Mouse (Mus musculus) embryonic facial prominence, embryonic 11.5 days (tissue): ENCODE measurements around the gene Recql5. TPM values are rescaled to one million over a fixed set of nuclear protein-coding genes. Genes with fewer than 3 reads are reported as not detected.
"Not testable (repeated sequence)": the region's sequence is repeated elsewhere in the genome, so short reads cannot be mapped to it uniquely, and the experiment has no call there.

Experiments used
- ATAC-seq: fragments of 200-750 bp; cut with Nextera tagmentation; replicated peaks from 2 replicates; pipeline ENCODE4 v1.8.0; 2017; ENCODE audit warnings: low read depth; ENCODE audit not compliant: insufficient number of reproducible peaks, low FRiP score, low TSS enrichment
- DNase-seq: peaks from one replicate; pipeline ENCODE4 v3.0.0-alpha.2; 2015; ENCODE audit warnings: low spot score
- H3K27ac ChIP-seq: fragments of 300-500 bp; sonication (generic); replicated peaks from 2 replicates; pipeline ENCODE4 v1.5.1; 2014; ENCODE audit warnings: mild to moderate bottlenecking, low read depth, low read length, control low read depth
- H3K27me3 ChIP-seq: fragments of 300-500 bp; sonication (generic); 2 replicates; pipeline ENCODE4 v1.6.1; 2014; ENCODE audit warnings: mild to moderate bottlenecking, low read length, moderate library complexity, mixed read lengths; ENCODE audit not compliant: control insufficient read depth, insufficient read depth
- H3K36me3 ChIP-seq: fragments of 300-500 bp; sonication (generic); replicated peaks from 2 replicates; pipeline ENCODE4 v1.6.1; 2014; ENCODE audit warnings: low read depth, mild to moderate bottlenecking, low read length, moderate library complexity, mixed read lengths; ENCODE audit not compliant: control insufficient read depth, insufficient read depth
- H3K4me1 ChIP-seq: fragments of 300-500 bp; sonication (generic); 2 replicates; pipeline ENCODE4 v1.6.1; 2014; ENCODE audit warnings: low read length, mixed read lengths; ENCODE audit not compliant: control insufficient read depth, insufficient read depth
- H3K4me2 ChIP-seq: fragments of 300-500 bp; sonication (generic); 2 replicates; pipeline ENCODE4 v1.6.1; 2014; ENCODE audit warnings: low read depth, mild to moderate bottlenecking, control low read depth, low read length, moderate library complexity
- H3K4me3 ChIP-seq: fragments of 300-500 bp; sonication (generic); 2 replicates; pipeline ENCODE4 v1.5.1; 2014; ENCODE audit warnings: low read depth, low read length, control low read depth
- H3K9ac ChIP-seq: fragments of 300-500 bp; sonication (generic); replicated peaks from 2 replicates; pipeline ENCODE4 v1.6.1; 2014; ENCODE audit warnings: mild to moderate bottlenecking, control low read depth, low read length
- H3K9me3 ChIP-seq: fragments of 300-500 bp; sonication (generic); replicated peaks from 2 replicates; pipeline ENCODE4 v1.6.1; 2016; ENCODE audit warnings: mild to moderate bottlenecking, low read length, inconsistent platforms, mixed read lengths; ENCODE audit not compliant: control insufficient read depth
- WGBS: fragments of 180-500 bp; shearing (Covaris S2); extraction: QIAGEN DNeasy Blood & Tissue Kit; methylation state at CpG from one replicate; pipeline ENCODE4 v1.1.7; 2014; 5-methylcytosine and 5-hydroxymethylcytosine counted together
- polyA plus RNA-seq: library from polyadenylated mRNA; unstranded; fragments of >200 nt; fragmentation: Nextera tagmentation; extraction: Ambion mirVana; gene quantifications from 2 replicates; pipeline ENCODE4 v1.2.1, GENCODE M21; 2014

Recql5 gene
- polyA plus RNA-seq, 1 experiment from 2014 or later, result 14.2 TPM

- Histone ChIP-seq H3K4me2 (no peak overlapping the region), H3K9me3 (no peaks in the 10 kb centered on the region), H3K4me1 (no peaks in the 10 kb centered on the region), H3K9ac (no peak overlapping the region), H3K4me3 (no peak overlapping the region), H3K27ac (no peak overlapping the region), H3K36me3 (no peaks in the 10 kb centered on the region), H3K27me3 (peaks cover 11% of the 10 kb centered on the region)
- WGBS, result 86% methylated on average over 8 of the region's 8 CpGs
- no peak for ATAC-seq
- DNase-seq, result no peak
Observed at GRCm38 (mm10) chr11:115863895-115864294, 69.4 kb downstream of the Recql5 start.

GRCm38 (mm10) chr11:115859143-115859945 is 73.9 kb downstream of the Recql5 start:
- no peaks in the 10 kb centered on the region for H3K4me1 ChIP-seq
- peak overlapping the region; percentile 54 for H3K4me2 ChIP-seq
- no peak overlapping the region; the same call in 1 of the 2 replicates for H3K9ac ChIP-seq
- H3K4me3 ChIP-seq, result peak overlapping the region; percentile 30
- WGBS, result 3% methylated on average over 67 of the region's 75 CpGs
- H3K27ac ChIP-seq, result no peak overlapping the region
- DNase-seq, result peak; percentile 90
- H3K36me3 ChIP-seq, result no peaks in the 10 kb centered on the region
- ATAC-seq, result peak; percentile 84; the same call in 1 of the 2 replicates
- H3K9me3 ChIP-seq, result no peaks in the 10 kb centered on the region
- H3K27me3 ChIP-seq, result peaks cover 27% of the 10 kb centered on the region

DNA sequence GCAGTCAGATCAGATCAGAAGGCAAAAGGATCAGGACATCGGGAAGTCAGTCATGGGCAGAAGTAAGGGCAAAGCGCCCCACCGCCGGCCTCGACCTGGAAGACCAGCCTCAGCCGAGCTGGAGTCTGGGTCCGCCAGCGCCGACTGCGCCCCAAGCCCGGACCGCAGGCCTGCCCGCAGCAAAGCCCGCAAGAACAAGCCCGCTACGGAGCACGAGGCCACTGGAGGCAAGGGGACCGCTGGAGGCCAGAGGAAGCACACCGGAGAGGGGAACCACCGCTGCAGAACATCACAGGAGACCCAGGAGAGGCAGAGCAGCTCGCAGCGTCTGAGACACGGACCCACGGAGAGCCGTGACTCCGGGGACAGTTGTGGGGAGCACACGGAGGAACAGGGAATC is 74.9 kb downstream of the Recql5 start, which contains the start of gene Myo15b:
Gene Myo15b, plus strand, starts transcription at position 53 of the 400 bp plus-strand sequence.
- no peaks in the 10 kb centered on the region for H3K9me3 ChIP-seq
- ATAC-seq (no peak), DNase-seq (no peak)
- H3K4me2 ChIP-seq, result peak within 1 kb of the TSS; percentile 54
- H3K27me3 ChIP-seq, result peaks cover 27% of the 10 kb centered on the region
- 9% methylated on average over 27 of the region's 27 CpGs for WGBS
- no peaks in the 10 kb centered on the region for H3K4me1 ChIP-seq
- no peaks in the 10 kb centered on the region for H3K36me3 ChIP-seq
- H3K27ac ChIP-seq, result no peak within 1 kb of the TSS
- H3K9ac ChIP-seq, result no peak within 1 kb of the TSS; the same call in 1 of the 2 replicates
- peak within 1 kb of the TSS; percentile 30 for H3K4me3 ChIP-seq

GRCm38 (mm10) chr11:115857936-115858335 is 75.3 kb downstream of the Recql5 start:
- no peak for DNase-seq
- no peaks in the 10 kb centered on the region for H3K36me3 ChIP-seq
- peaks cover 27% of the 10 kb centered on the region for H3K27me3 ChIP-seq
- 58% methylated on average over 13 of the region's 13 CpGs for WGBS
- H3K4me2 ChIP-seq, result no peak overlapping the region
- H3K4me3 ChIP-seq, result no peak overlapping the region
- no peaks in the 10 kb centered on the region for H3K4me1 ChIP-seq
- H3K9ac ChIP-seq, result no peak overlapping the region
- no peak overlapping the region for H3K27ac ChIP-seq
- no peak for ATAC-seq
- no peaks in the 10 kb centered on the region for H3K9me3 ChIP-seq

GRCm38 (mm10) chr11:115857146-115857545 is 76.1 kb downstream of the Recql5 start:
- H3K9ac ChIP-seq, DNase-seq, H3K4me3 ChIP-seq, H3K4me2 ChIP-seq, H3K4me1 ChIP-seq, ATAC-seq, H3K9me3 ChIP-seq, H3K36me3 ChIP-seq, H3K27ac ChIP-seq: not testable (repeated sequence)
- peaks cover 27% of the 10 kb centered on the region for H3K27me3 ChIP-seq
- 88% methylated on average over 4 of the region's 4 CpGs for WGBS

DNA sequence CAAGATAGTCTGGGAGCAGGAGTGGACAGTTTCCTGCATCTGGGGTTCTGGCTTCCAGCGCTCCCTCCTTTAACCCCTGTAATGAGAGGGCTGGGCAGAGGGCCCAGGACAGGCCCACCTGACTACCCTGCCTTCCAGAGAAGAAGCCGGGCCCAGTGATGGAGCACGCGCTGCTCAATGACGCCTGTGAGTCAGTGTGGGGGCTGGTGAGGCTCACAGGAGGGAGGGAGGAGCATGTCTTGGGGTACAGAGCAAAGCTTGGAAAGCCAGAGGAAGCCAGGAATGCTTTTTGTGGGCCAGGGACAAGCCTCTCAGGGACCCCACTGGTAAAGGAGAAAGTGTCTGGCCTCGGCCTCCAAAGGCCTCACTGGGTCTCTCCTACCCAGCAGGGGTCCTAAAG is 78.6 kb downstream of the Recql5 start:
- ATAC-seq, result no peak
- no peak overlapping the region for H3K9ac ChIP-seq
- no peaks in the 10 kb centered on the region for H3K9me3 ChIP-seq
- no peaks in the 10 kb centered on the region for H3K36me3 ChIP-seq
- H3K4me2 ChIP-seq, result no peak overlapping the region
- 83% methylated on average over 6 of the region's 6 CpGs for WGBS
- no peak for DNase-seq
- no peaks in the 10 kb centered on the region for H3K4me1 ChIP-seq
- peaks cover 22% of the 10 kb centered on the region for H3K27me3 ChIP-seq
- no peak overlapping the region for H3K4me3 ChIP-seq
- no peak overlapping the region for H3K27ac ChIP-seq

GRCm38 (mm10) chr11:115845819-115846218 is 87.5 kb downstream of the Recql5 start:
- Histone ChIP-seq H3K4me3 (no peak overlapping the region), H3K9ac (no peak overlapping the region), H3K4me2 (no peak overlapping the region), H3K36me3 (no peaks in the 10 kb centered on the region), H3K4me1 (peaks cover 5% of the 10 kb centered on the region), H3K27me3 (no peaks in the 10 kb centered on the region), H3K9me3 (no peaks in the 10 kb centered on the region), H3K27ac (no peak overlapping the region)
- 91% methylated on average over 2 of the region's 2 CpGs for WGBS
- ATAC-seq (no peak), DNase-seq (no peak)

- DNase-seq (no peak), ATAC-seq (no peak)
- Histone ChIP-seq H3K4me3 (no peak overlapping the region), H3K9me3 (no peaks in the 10 kb centered on the region), H3K4me2 (no peak overlapping the region), H3K27ac (no peak overlapping the region), H3K27me3 (no peaks in the 10 kb centered on the region), H3K4me1 (peaks cover 5% of the 10 kb centered on the region), H3K36me3 (no peaks in the 10 kb centered on the region), H3K9ac (no peak overlapping the region)
- WGBS, result 64% methylated on average over 8 of the region's 8 CpGs
Observed at GRCm38 (mm10) chr11:115844240-115844639, 89.0 kb downstream of the Recql5 start.
